Mouse (Mus musculus): ENCODE results near the gene Hist1h3e.
A peak's percentile ranks its signal among the peaks of the same experiment; 100 is the strongest.

The Hist1h3e gene

DNA sequence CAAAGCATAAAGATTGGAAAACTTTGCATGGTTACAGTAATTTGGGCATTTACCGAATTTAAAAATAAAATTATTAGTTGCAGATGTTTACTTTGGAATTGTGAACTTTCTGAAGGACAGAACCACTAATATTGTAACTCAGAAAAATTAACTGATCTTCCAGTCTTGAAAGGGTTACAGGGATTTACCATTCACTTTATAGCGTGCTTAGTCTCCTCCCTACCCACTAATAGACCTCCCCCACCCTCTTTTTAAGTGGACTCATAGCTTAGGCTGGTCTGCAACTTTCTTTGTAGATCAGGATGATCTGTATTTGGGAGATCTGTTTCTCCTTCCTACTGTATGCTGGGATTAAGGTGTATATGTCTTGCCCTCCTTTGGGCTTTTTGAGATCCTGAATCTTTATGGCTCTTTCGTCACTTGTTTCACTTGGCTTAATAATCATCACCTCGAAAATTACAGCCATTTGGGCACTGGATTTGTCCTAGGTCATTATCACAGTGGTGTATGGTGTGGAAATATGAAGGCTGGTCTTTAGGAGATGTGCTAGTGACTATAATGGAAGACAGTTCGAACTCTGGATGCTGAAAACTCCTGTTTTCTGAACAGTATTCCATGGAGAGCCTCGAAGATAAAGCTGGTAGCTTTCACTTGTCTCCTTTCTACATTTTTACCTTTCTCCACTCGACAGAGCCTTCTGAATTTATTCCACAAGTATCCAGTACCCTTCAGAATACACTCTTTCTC lies 25.9 kb downstream of the Hist1h3e start:
- DNase-seq = no peak

GRCm38 (mm10) chr13:23535137-23536075 lies 26.8 kb downstream of the Hist1h3e start, which contains the start of gene Hist1h3g:
TSS of gene Hist1h3g (plus strand) at chr13:23535422.
- peak; percentile 90 for DNase-seq

- no peak for DNase-seq
Measured at GRCm38 (mm10) chr13:23534368-23535131, 27.6 kb downstream of the Hist1h3e start.

DNA sequence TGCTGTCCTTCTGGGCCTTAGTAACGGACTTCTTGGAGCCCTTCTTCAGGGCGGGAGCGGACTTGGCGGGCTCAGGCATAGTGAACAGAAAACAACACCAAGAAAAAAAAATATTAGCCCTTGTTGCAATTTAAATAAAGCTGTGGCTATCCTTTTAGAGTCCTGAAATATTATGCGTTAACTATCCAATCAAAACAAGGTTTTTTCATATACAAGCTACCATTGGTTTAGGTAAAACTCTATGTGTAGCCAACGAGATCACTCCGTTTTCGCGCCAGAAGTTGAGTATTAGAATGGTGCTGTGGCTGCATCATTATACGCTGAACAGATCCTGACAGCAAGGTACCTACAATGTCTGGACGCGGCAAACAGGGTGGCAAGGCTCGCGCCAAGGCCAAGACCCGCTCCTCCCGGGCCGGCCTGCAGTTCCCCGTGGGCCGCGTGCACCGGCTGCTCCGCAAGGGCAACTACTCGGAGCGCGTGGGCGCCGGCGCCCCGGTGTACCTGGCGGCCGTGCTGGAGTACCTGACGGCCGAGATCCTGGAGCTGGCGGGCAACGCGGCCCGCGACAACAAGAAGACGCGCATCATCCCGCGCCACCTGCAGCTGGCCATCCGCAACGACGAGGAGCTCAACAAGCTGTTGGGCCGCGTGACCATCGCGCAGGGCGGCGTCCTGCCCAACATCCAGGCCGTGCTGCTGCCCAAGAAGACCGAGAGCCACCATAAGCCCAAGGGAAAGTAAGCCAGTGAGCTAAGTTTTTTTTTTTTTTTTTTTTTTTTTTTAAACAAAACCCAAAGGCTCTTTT lies 28.4 kb downstream of the Hist1h3e start, which contains the start of gene Hist1h2af:
TSS of gene Hist1h2af (plus strand) at position 347 of the 808 bp plus-strand sequence.
- peak; percentile 86 for DNase-seq

DNA sequence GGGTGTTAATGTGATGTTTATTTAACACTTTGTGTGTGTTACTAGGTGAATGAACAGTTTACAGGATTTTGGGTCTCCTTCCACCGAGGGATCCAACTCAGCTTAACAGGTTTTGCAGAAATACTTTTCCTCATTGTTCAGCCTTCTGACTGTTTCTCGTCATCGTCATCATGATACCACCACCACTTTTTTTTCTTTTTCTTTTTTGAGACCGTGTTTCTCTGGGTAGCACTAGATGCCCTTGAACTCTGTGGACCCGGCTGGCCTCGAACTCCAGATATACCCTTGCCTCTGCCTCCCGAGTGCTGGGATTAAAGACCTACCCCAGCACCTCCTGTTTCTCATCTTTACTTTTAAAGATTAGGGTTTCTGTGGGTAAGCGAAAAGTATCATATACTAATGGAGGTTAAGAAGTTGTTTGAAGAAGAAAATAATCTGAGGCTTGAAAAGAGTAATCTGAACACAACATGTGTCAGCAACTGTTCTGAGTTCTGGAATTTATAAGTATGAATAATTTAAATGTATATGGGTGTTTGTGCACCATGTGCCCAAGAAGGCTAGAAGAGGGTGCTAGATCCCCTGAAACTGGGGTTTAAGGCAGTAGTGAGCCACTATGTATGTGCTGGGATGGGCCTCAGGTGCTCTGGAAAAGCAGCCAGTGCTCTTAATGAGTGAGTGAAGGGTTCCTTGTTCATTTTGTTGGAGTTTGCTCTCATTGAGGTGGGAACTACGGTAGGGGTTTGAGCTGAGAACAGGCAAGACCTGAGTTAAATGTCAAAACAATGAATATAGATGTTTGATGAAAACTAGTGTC lies 29.7 kb downstream of the Hist1h3e start:
- DNase-seq = peak; percentile 50

DNA sequence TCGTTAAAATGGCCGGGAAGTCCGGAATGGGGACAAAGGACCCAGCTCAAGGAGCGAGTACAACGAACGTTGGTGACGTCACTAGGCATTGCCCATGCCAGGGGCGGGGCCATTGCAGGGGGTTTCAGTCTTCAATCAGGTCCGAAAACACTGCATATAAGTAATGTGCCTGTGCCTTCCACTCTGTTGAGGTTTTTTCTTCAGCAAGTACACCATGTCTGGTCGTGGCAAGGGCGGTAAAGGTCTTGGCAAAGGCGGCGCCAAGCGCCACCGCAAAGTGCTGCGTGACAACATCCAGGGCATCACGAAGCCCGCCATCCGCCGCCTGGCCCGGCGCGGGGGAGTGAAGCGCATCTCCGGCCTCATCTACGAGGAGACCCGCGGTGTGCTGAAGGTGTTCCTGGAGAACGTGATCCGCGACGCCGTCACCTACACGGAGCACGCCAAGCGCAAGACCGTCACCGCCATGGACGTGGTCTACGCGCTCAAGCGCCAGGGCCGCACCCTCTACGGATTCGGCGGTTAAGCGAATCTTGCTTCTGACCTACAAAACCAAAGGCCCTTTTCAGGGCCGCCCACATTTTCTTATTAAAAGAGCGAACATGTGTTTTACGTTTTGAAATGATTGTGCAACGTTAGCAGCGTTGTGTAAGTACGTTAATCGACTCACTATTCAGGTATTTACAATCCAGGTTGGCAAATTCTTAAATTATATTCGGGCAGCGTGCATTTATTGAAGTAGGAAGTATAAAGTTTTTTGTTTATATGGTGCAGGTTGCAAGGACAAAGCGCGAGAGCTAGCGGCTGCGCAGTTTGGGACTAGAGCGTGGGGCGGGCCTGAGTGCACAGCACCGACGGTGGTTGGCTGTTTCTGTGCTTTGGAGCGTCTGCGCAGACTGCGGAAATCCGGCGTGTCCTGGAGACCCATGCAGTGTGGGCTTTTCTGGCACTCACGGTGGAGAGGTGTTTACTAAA lies 31.0 kb downstream of the Hist1h3e start, which contains the start of gene Hist1h4h:
TSS of gene Hist1h4h (plus strand) at position 150 of the 975 bp plus-strand sequence.
- DNase-seq = peak; percentile 100

GRCm38 (mm10) chr13:23530181-23530900 lies 31.8 kb downstream of the Hist1h3e start:
- peak; percentile 87 for DNase-seq

DNA sequence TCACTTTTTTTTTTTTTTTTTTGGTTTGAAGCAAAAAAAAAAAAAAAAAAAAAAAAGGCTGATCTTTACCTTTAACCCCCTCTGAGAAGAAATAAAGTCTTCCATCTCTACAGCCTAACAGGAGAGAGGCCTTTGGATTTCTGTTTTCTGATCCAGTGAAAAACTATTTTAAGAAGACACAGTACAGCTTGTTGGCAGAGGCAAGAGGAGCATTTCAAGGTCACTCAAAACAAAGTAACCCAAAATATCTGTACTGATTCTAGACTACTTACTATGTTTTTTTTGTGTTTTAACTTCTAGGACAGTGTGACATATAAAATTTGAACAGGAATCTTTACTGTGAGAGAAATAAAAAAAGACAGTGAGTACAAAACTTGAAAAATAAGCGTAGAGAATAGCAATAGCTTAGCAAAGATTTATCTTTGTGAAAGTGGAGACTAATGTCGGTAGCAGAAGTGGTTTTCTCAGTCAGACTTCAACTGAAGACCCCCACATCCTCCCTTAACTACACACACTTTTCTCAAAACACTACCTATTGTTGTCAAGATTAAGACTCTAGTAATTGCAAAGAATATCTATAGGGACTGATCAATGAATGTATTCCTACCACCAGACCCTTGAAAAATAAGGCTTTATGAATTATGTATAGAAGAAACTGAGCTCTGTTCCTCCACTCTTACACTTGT lies 32.5 kb downstream of the Hist1h3e start:
- peak; percentile 39 for DNase-seq

DNA sequence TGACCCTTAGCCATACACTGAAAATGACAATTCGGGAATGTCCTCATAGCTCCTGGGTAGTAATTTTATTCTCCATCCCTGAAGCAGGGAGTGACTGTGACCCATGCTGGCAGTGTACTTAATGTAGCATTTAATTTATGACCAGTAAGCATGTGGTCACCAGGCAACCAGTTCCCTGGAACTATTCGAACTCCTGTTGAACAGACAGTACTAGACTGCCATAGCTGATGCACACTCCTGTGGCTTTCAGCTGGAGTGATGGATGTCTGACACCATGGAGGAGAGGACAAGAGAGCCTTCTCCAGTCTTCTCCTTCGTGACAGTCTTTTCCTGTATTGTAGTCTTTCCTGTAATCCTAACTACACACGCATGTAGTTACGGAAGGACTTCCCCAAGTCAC lies 33.2 kb downstream of the Hist1h3e start:
- no peak for DNase-seq

- DNase-seq = peak; percentile 96
Measured at GRCm38 (mm10) chr13:23526312-23526711, 35.9 kb downstream of the Hist1h3e start.

DNA sequence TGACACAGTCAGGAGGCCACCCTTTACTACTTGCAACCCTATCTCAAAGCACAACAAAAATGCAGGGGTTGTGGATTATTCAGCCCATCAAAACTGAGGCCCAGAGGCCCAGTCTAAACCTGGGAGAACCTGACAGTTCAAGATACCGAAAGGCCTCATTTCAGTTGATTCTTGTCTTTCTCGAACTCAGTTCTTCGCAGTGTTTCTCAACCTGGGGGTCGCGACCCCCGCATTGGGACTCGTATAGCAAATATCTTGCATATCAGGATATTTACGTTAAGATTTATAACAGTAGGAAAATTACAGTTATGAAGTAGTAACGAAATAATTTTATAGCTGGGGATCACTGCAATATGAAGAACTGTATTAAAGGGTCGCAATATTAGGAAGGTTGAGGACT lies 36.3 kb downstream of the Hist1h3e start:
- no peak for DNase-seq

DNA sequence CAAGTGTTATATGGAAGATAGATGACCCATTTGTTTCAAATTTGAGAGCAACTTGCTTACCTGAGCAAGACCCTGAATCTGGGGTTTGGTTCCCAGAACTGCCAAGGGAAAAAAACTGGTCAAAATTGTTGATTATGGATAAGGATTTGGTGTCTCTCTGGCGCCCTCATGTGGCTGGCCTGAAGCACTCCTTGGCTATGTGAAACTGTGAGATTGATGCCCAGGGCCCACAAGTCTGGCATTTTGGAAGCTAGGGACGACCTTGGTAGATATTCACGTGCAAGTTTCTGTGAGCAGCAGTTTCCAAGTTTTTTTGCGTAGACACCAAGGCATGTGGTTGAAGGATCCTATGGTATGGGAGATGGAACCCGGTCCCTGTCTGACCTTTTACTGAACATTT lies 37.5 kb downstream of the Hist1h3e start:
- peak; percentile 78 for DNase-seq

DNA sequence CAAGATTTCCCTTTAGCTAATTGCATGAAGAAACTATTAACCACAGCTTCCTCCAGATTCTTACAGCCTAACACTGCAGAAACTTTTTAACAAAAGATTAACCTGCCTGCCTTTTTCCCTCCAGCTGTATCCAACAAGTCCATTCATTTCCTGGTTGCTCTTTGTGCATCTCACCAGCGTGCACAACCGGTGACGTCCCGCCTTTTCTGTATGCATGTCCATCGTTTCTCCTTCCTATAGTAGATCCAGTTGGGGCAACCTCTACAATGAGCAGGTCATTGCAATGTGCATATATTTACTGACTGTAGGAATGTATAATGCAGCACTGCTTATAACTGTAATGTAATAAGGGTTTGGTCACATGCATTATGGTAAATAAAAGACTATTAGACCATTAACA lies 38.2 kb downstream of the Hist1h3e start:
- peak; percentile 13 for DNase-seq

GRCm38 (mm10) chr13:23521703-23522102 lies 40.5 kb downstream of the Hist1h3e start:
- peak; percentile 81 for DNase-seq

DNA sequence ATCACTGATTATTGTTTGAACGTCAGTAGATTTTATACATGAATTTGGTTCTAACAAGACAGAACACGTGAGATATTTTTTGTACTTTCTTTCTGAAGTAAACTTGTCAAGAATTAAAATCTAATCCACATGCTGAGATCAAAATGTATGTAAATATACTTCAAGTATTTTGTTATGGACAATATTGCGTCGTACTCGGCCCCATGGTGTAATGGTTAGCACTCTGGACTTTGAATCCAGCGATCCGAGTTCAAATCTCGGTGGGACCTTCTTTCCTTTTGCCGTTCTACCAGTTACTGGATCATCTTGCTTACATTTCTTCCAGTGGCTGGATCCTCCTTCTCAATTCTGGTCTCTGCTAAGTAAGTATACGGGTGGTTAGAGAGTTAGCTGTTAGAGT lies 42.8 kb downstream of the Hist1h3e start:
- DNase-seq = peak; percentile 86

DNA sequence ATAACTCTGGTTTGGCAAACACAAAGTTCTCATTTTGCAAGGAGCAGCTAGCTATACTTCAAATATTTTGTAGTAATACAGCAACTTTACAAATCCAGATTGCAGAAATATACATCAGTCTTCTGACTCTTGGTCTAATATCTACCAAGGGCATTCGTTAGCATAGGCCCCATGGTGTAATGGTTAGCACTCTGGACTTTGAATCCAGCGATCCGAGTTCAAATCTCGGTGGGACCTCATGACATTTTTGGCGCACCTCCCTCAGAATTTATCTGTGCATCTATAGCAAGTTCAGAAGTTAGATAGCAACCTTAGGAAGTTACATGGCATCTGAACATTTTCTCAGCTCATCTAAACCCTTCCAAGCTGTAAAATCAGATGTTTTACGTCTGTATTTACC lies 43.3 kb downstream of the Hist1h3e start:
- DNase-seq = peak; percentile 90

- no peak for DNase-seq
Measured at GRCm38 (mm10) chr13:23518295-23518603, 43.9 kb downstream of the Hist1h3e start.

DNA sequence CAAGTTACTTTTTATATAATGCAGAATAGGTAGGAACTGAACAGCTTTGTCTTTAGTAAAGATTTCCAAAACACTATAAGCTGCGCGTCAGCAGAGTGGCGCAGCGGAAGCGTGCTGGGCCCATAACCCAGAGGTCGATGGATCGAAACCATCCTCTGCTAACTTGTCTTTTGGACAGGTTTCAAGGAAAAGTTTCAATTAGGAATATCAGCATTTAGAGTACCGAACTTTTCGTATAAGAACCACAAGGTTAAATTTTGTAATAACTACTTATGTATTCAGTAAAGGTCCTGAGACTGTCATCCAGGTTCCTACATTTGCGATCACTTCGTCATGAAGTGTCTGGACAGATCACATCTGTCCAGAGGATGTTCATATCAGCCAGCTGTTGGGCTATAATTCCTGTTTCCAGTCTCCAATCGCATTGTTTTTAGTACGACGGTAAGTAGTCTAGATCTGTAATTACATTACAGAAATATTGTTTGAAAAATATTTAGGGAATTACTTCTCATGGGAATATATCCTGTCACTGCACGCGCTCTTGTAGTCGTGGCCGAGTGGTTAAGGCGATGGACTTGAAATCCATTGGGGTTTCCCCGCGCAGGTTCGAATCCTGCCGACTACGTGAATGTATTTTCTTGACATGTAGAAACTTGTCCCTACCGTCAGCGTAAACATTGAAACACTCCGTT lies 44.4 kb downstream of the Hist1h3e start:
- DNase-seq = peak; percentile 95
